Mouse (Mus musculus): ENCODE measurements around the gene Dcst2.

Dcst2 gene

DNA sequence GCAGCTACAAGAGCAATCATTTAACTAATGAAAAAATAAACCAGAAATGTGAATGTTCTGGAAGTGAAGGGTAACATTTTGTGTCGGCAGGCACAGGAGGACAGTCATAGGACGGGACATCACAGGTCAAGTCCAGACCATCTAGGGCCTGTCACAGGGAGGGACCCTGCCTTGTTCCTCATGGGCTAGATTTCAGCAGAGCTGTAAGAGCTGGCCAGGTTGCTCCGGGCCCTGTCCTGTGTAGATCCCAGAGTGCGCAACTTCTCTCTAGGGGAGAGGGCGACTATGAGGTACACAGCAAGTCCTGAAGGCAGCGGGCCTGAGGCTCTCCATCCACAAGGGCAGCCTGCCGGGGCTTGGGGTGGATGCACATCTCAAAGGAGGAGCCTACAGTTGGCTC lies at the start of gene Dcst2:
Gene Dcst2 (plus strand): TSS at position 301 of the 400 bp plus-strand sequence.
- no peak for DNase-seq (ENCODE audit: low spot score)

DNA sequence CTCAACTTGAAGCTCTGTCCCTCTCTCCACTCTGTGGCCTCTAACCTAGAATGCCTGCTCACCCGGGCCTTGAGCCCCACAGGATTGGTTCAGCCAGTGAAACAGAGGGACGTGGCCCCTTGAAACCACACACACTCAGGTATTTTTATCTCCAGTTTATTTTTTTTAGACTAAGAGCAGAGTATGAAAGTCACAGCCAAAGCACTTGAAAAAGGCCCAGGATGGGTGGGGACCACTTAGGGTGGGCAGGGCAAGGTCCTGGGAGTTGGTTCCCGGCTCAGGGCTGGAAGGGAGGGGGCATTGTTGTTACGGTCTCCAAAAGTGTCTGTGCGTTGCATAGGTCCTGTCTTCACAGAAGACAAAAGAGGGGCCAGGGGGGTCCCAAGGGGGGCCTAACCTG lies 47.4 kb upstream of the Dcst2 start:
- DNase-seq (ENCODE audit: low spot score) = no peak

DNA sequence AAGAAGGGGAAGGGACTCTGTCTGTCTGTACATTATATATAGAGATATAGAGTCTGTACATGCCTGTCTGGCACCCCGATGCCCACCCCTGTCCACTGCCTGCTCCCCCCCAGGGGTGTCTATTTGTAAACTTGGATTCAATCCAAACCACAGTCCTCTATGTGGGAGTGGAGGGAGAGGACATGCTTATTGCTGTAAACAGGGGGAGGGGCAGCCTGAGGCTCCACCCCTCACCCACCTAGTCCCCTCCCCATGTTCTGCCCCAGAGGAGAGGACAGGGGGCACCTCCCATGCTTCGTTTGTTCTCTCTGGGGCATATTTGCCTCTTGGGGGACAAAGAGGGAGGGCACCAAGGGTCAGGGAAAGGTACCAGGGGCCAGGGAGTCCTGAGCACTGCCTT lies 47.0 kb upstream of the Dcst2 start:
- DNase-seq (ENCODE audit: low spot score) = no peak

DNA sequence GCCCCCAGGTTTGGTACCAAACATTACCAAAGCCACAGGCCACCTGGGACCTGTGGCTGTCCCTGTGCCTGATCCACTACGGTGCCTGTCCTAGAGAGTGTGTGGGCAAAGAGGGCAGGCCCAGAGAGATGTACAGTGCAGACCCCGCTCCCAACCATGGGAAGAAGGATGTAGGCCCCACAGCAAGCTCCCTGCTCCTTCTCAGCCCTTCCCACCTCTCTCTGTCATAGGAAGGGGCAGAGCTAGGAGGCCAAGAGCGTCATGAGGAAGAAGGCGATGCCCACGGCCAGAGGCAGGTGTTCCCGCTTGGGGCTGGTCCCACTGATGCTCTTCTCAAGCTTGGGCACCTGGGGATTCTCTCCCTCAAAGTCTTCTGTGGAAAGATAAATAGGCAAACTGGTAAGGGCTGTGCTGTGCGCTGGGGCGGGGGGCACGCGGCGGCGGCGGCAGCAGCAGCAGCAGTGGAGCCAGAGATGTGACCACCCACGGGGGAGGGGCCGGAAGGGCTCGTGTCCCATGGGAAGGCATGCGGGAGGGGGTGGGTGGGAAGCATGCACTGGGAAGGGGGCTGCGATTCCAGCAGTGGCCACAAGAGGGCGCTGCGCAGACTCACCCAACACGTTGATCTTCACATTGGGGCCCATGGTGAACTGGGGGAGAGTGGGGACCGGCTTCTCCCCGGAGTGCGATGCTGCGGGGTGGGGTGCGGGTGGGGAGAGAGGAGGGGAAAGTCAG lies 46.4 kb upstream of the Dcst2 start:
- no peak for DNase-seq (ENCODE audit: low spot score)

DNA sequence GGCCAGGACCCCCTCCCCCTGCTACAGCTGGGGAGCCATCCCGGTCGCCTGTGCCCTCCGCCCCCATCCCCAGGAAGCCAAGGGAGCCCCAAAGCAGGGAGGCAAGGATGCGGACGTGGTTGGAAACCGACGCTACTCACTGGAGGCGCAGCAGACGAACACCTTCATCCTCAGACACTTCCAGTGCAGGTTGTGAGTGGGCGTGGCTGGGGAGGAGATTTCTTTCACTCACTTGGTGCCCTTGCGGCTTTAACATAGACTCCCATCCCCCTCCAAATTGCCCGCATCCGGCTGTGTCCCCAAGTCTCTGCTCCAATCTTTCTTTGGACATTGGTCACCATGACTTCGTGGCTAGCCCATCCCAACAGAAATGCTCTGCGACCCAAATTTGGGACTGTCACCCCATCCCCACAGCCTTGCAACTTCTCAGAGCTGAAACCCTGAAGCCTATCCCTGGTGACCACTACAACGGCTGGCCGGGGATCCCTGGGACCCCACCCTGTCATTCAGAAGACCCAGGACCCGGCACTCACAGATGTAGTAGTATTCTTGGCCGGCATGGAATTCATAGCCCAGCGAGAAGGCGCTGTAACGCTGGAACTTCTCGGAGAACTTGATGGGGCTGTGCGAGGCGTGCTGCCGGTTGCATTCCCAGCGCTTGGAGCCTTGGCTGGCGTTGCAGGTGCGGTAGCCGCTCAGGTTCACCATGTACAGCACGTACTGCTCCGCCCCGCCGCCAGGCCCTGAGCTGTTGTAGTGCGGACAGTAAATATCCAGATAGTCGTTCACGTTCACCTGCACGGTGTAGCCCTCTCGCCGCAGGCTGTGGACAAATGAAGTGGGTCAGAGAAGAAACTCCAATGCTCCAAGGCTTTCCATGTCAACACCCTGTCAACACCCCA lies 45.6 kb upstream of the Dcst2 start:
- DNase-seq (ENCODE audit: low spot score) = no peak

DNA sequence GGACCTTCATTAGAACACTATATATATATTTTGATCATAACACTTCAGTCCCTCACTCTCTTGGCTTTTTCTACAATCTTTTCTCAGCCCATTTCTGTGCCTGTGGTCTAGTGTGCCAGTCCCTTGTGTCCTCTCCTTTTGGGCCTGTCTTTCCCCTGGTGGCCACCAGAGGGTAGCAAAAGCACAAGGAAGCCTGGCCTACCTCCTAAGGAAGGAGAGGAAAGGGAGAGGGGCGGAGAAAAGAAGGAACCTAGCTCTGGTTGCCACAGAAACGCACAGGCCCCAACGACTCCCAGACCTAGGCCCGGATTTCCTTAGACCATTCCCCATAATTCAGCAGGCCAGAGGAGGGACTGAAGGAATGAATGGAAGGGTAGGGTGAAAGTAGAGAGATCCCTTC lies 44.9 kb upstream of the Dcst2 start:
- peak; percentile 69 for DNase-seq (ENCODE audit: low spot score)

DNA sequence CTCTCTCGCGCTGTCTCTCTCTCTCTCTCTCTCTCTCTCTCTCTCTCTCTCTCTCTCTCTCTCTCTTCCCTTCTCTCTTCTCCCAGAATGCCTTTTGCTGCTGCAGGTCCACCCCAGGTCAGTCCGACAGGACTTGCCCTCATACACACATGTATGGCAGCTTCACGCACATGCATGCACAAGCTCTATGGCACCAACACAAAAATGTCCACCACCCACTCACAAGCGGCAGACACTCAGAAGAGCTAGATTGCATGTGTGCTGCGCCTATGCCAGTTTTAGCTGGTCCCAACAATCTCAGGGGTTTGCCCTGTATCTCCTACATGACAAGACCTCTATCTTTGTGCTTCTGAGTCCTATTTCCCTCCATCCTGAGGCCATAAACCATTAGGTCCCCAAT lies 44.5 kb upstream of the Dcst2 start:
- no peak for DNase-seq (ENCODE audit: low spot score)

DNA sequence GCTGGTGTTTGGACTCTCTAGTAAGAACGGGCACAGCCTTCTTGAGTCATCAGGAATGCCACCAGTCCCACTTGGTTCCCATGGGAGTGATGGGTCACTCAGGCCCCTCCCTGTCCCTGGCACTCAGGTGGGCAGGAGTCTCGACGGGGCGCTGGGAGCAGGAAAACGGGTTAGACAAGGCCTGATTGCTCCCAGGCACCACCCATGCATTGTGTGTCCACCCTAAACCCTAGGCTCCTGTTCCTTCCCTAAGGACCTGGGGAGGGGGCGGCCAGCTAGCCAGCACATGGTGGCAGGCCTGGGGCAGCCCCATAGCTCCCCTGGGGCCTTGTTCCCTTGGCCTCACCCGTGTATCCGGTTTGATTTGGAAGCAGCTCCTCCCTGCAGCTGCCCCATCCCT lies 43.5 kb upstream of the Dcst2 start:
- DNase-seq (ENCODE audit: low spot score) = no peak

DNA sequence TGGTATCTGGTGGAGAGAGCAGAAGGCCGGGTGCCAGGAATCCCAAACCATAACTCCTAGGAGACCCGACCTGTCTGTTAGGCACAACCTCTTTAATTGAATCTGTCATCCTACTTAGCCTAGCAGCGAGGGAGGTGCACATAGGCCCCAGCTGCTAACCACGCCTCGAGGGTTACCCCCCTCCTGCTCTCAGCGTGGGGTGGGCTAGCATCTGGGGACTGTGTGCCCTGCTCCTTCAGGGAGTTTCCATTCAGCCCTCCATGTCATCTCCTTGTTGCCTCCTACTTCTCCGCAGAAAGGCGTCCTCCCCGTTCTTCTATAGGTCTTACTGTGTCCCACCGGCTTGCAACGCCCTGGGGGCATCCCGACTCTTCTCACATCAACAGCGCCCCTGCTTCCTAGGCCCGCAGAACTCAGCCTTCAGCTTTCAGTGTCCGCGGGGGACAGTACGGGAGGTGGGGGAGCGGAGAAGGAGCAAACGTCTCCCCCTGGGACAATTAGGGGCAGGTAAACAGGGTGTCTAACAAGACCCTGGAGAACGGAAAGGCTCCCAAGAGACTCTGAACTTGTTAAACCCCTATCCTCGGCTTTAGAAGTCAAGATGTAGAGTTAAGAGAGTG lies 42.7 kb upstream of the Dcst2 start:
- no peak for DNase-seq (ENCODE audit: low spot score)

DNA sequence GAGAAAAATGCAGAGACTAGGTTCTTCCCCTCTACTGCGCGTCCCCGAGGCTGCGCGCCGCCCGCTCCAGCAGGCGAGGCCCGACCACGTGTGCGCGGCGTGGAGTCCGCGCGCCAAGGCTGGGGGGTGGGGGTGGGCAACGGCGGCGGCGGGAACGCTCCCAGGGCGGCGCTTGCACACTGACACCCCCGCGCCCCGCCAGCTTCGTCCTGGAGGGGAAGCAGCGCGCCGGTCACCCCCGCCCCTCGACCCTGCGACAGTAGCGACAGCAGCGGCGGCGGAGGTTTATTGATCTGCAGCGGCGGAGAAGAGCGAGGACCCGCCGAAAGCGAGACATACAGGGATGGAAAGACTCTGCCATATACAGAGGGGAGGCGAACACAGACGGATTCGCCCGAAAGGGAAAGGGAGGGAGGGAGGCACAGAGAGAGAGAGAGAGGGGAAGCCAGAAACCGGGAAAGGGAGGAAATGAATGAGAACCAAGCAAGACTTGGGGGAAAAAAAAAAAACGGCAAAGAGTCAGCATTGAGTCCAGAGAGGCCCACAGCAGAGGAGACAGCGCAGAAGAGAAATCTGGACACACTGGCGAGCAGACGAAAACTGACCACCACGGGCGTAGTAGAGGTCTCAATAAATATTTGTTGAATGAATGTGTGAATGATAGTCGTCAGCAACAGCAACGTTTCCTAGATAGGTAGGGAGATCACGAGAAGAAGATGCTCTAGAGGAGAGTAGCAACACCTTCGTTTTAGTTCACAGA lies 42.0 kb upstream of the Dcst2 start:
- DNase-seq (ENCODE audit: low spot score) = no peak

DNA sequence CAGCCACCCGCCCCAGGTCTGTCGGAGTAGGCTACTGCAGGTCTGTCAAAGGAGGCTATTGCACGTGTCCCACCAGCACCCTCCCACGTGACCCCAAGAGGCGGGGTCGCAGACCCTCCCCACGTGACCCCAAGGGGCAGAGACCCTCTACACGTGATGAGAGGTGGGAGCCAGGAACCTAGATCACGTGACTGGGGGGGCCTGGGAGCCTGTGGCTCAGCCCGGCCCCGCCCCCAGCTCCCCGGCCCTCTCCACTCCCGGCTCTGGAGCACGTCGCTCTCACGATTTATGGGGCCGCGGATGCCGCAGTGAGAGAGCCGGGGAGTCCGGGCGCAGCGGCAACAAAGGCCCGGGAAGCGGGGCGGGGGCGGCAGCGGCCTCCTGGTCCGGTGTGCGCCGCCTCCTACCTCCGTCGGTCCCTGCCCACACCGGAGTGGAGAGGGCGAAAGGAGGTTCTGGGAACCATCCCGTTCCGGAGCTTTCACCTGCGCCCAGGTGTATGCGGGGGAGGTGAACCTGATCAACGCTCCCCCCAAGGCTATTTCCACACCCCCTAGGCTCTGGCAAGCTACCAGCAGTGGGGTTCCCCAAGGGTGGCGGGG lies 41.1 kb upstream of the Dcst2 start:
- no peak for DNase-seq (ENCODE audit: low spot score)

DNA sequence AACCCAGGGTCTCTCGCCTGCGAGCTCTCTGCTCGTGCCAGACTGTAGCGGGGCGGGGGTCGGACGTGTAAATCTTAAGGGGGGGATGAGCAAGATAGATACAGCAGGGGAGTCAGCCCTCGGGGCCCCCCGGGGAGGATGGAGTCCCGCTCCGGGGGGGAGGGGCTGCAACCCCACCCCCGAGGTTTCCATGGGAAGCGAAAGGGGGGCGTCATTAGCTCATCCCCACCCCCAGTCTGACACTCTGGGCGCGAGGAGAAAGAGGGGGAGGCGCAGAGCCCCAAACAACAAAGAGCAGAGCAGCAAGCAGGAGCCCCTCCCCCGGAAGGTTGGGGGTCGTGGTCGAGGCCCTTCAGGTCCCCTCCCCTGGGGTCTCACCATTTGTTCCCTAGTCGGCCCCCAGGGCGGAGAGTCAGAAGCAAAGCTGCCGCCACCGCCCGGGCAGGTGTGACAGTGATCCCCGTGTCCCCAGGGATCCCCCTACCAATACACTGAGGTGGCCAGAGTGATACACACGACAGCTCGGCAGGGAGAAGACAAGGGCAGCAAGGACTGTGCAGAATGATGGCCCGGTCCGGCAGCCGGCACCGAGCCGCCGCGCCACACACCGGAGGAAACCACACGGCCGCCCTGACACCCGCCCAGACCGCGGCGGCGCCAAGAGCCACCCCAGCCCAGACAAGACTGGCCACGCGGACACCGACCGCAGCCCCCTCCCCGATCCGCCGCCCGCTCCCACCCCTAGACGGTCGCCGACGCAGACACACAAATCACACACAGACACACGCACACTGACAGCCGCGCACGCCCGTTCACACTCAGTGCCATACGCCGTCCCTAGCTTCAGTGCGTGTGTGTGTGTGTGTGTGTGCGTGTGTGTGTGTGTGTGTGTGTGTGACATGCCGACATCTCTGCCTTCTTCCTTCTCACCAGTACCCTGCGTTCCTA lies 40.3 kb upstream of the Dcst2 start:
- no peak for DNase-seq (ENCODE audit: low spot score)

DNA sequence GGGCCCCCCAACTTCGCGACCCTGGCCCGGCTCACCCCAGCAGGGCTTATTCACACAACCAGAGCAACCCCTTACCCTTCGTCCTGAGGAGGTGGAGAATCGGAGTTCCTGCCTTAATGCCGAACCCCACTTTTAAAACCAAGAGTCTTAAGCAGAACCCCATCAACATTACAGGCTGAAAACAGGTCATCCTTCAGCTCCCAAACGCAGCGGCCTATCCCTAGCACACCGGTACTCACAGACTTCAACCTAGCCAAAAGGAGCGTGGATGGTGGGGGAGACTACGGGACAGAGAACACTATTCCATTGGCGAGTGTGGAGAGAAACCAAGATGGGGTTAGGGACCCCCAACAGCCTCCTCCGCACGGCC lies 39.7 kb upstream of the Dcst2 start:
- DNase-seq (ENCODE audit: low spot score) = no peak

DNA sequence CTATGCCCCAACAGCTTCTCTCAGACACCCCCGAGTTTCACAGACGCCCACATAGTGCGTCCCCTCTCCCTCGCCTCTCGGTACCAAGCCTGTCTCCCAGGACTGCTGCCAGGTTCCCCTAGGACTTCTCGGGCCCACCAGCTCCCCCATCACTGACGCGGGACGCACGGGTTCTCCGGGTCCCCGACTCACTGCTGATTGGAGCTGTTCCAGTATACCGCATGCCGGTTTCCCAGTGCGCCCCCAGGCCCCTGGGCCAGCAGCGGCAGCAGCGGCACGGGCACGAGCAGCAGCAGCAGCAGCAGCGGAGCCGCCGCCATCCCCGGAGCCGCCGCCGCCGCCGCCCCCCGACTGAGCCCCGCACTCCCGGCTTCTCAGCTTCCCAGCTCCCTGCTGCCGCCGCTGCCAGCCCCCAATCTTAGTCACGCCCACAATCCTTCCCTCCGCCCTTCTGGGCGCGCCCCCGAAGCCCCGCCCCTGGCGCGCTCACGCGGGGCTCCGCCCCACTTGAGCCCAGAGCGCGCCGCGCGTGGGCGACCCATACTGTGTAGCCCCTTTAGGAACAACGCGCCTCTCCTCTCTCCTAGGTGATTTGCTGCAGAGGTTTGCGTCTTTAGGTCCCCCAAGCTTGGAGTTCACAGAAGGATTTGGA lies 39.1 kb upstream of the Dcst2 start, which contains the start of gene Efna3:
Gene Efna3 (minus strand): TSS at position 452 of the 652 bp plus-strand sequence.
- DNase-seq (ENCODE audit: low spot score) = no peak

DNA sequence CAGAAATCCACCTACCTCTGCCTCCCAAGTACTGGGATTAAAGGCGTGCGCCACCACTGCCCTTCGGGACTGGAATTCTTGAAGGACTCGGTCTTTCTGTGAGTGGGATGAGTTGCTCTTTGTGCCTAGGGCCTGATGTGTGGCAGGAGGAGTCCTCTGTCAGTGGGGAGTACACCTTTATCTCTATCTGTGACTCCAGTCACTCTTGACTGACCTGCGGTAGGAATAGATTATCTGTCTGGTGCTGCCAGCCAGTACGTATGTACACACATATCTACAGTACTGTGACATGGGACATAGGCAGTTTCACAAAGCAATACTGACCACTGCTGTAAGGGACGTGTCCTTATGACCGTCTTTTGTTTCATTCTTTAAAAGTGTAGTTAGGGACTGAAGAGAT lies 35.9 kb upstream of the Dcst2 start:
- DNase-seq (ENCODE audit: low spot score) = no peak

DNA sequence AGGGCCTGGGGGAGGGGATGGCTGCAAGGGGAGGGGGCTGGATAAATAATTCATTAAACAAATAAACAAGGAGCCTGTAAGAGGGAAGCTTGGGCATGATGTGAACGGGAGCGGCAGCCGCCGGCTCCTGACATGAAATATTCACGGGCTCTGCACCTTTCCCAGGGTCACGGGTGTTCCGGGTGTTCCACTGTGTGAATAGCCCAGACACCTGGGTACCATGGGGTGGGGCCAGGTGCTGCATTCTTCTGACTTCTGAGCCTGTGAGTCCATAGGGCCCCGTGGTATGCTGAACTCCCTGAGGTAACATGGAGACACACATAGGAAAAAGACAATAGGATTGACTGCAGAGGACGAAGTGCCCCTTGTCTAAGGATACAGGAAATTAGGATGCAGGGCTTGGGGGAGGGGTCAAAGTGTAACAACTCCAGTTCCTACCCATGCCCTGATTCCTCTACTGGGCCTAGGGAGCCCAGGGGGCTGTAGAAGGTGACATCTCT lies 34.4 kb upstream of the Dcst2 start:
- DNase-seq (ENCODE audit: low spot score) = no peak

DNA sequence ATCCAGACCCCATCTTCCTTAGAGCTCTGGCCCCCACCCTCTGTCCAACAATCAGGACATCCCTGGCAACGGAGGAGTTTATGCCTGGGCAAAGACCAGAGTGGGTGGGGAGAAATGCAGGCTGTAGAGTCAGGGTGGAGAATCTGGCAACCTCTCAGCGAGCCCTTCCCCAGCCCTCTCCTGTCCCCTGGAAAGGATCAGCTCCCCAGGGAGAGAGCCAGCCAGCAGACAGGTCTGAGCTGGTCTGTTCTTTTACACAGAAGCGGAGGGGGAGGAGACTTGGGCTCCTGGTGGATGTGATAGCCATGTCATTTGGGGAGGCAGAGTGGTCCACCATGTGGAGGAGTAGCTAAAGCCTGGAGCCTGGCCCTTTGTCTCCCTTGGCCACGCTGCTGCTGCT lies 33.2 kb upstream of the Dcst2 start:
- no peak for DNase-seq (ENCODE audit: low spot score)

DNA sequence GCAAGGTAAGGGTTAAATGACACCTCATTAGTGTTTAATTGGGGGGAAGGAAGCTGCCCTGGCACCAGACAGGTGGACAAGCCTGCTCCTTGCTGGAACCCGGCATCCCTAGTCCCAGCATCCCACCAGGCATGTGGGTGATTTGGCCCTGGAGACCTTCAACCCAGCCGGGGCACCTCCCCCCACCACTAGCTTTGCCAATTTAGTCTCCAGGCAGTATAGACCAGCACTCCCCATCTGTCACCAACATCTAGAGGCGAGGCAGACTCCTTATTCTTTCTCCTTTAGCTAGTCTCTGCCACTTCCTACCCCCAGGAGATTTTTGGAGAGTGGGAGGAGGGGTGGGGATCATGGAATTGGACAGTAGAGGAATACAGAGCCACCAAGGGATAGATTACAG lies 31.4 kb upstream of the Dcst2 start:
- no peak for DNase-seq (ENCODE audit: low spot score)

DNA sequence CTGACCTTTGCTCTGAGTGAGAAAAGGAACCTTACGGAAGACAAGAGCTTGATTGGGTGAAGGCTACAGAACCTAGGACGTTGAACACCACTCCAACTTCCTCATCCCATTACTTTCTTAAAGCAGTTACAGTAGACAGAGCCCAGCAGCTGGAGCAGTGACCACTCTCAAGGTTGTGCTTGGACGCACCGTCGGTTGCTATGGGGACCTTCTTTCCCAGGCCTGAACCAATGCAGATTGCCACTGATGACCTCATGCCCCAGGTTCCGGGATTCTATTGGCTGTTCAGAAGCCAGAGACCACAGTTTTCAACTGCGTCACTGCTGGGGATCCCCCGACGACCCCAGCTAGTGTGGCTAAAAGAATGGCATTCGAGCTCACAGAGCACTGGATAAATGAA lies 30.8 kb upstream of the Dcst2 start:
- no peak for DNase-seq (ENCODE audit: low spot score)

DNA sequence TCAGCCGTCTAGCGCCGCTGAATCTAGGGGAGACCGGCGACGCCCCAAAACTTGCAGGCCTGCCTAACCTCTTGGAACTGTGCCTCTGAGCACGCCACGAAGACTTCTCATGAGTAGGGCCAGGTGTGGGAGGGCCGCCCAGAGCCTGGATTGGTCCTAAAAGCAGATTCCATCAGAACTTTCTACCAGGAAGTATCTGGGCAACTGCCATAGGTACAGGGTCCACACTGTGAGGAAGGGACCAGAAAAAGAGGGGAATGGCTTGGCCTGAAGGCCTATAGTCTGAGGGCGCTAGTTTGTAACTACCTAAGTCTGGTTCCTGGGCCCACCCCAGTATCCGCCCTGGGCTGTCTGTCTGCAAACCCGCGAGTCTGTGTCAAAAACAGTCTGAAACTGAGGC lies 30.2 kb upstream of the Dcst2 start:
- no peak for DNase-seq (ENCODE audit: low spot score)

Measured in ovary, postnatal 10 days (tissue).